Mouse (Mus musculus): ENCODE measurements at regions not wholly inside any gene's neighbourhood (a gene's known extent, or its start where the extent isn't known, plus 50 kb on each side); places are given as distances from the start of the nearest gene placed in this dataset.

DNA sequence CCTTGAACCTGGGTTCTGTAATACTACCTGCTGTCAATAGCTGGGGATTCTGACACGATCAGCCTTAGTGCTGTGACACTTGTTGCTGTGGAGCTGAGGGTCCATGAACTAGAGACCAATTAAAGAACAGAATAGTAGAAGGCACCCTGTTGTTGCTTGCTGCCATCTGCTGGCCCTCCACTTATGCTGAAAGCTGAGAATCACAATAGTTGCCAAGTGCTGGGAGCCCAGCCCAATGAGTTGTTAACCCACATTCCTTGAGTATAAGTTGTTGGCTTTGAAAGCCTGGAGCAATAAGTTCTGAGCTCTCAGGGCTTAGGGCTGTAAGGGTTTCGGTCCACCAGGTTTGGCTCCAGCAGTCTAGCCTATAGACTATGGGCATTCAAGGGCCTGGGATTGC is 267.7 kb downstream of the Dhx35 start:
- Histone ChIP-seq H3K27me3 (ENCODE audit: control insufficient read depth, insufficient read depth, low read length, poor library complexity, severe bottlenecking) (no peaks in the 10 kb centered on the region), H3K9me3 (replicated peaks; ENCODE audit: control insufficient read depth, insufficient read depth, low read length, poor library complexity, severe bottlenecking) (no peaks in the 10 kb centered on the region), H3K4me1 (ENCODE audit: control insufficient read depth, insufficient read depth, low read length) (no peaks in the 10 kb centered on the region), H3K4me3 (ENCODE audit: low read depth, low read length) (no peak overlapping the region), H3K9ac (ENCODE audit: low read depth, poor library complexity, severe bottlenecking) (no peak overlapping the region), H3K36me3 (ENCODE audit: control insufficient read depth, insufficient read depth, low read length, poor library complexity, severe bottlenecking) (no peaks in the 10 kb centered on the region), H3K27ac (ENCODE audit: insufficient read depth, low read length) (no peak overlapping the region)
- TF ChIP-seq POLR2A (IDR thresholded peaks at IDR 0.05; ENCODE audit: insufficient read depth, low read length) (no peak), CTCF (IDR thresholded peaks at IDR 0.05; ENCODE audit: low read depth, low read length) (no peak), EP300 (IDR thresholded peaks at IDR 0.05; ENCODE audit: insufficient read depth, low read depth, low read length) (no peak)

DNA sequence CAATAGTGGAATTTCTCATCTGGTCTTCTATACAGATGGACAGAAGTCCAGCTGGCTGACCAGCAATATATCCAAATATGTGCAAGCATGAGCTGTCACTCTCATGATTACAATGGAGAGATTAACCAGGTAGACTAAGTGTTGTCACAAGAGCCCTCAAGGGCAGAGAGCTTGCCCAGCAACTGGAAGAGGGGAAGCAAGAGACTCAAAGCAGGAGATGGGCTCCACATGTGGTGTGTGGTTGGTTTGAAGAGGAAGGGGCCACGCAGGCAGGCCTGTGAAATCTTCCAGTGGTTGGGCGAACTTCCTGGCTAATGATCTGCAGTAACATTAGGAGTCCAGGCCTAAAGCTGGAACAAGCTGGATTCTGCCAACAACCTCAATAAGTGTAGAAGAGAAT is 268.1 kb downstream of the Dhx35 start:
- H3K27ac ChIP-seq (ENCODE audit: insufficient read depth, low read length), result no peak overlapping the region
- H3K9ac ChIP-seq (ENCODE audit: low read depth, poor library complexity, severe bottlenecking), result no peak overlapping the region
- no peaks in the 10 kb centered on the region for H3K4me1 ChIP-seq (ENCODE audit: control insufficient read depth, insufficient read depth, low read length)
- no peaks in the 10 kb centered on the region for H3K9me3 ChIP-seq (replicated peaks; ENCODE audit: control insufficient read depth, insufficient read depth, low read length, poor library complexity, severe bottlenecking)
- no peaks in the 10 kb centered on the region for H3K27me3 ChIP-seq (ENCODE audit: control insufficient read depth, insufficient read depth, low read length, poor library complexity, severe bottlenecking)
- no peak overlapping the region for H3K4me3 ChIP-seq (ENCODE audit: low read depth, low read length)
- H3K36me3 ChIP-seq (ENCODE audit: control insufficient read depth, insufficient read depth, low read length, poor library complexity, severe bottlenecking), result no peaks in the 10 kb centered on the region
- TF ChIP-seq EP300 (IDR thresholded peaks at IDR 0.05; ENCODE audit: insufficient read depth, low read depth, low read length) (no peak), POLR2A (IDR thresholded peaks at IDR 0.05; ENCODE audit: insufficient read depth, low read length) (no peak), CTCF (IDR thresholded peaks at IDR 0.05; ENCODE audit: low read depth, low read length) (no peak)

DNA sequence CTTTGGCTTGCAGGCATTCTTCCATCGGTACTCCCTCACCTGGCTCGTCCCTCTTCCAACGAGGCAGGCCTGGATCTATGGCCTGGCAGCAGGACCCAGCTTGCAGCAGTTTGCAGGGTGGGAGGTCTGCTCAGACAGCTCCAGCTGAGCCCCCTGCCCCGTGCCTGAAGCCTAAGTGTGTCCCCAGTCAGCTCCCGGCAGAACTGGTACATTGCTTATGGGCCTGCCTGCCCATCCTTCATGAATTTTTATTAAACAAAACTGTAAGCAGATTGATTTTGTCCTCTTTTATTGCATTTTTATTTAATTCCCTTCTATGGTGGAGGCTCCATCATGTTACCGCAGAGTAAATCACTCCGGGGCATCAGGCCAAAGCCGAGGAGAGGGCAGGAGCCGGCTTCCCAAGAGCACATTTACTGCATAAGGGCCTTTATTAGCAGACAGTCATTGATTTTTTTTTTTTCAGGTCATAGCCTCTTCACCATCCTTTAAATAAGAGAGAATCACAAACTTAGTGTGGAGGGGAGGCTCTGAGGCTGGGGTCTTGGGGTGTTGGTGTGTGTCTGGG is 269.9 kb downstream of the Dhx35 start:
- H3K36me3 ChIP-seq (ENCODE audit: control insufficient read depth, insufficient read depth, low read length, poor library complexity, severe bottlenecking), result no peaks in the 10 kb centered on the region
- H3K4me1 ChIP-seq (ENCODE audit: control insufficient read depth, insufficient read depth, low read length), result peaks cover 2% of the 10 kb centered on the region
- no peak overlapping the region for H3K27ac ChIP-seq (ENCODE audit: insufficient read depth, low read length)
- no peak for TF ChIP-seq CTCF (IDR thresholded peaks at IDR 0.05; ENCODE audit: low read depth, low read length)
- no peak for TF ChIP-seq POLR2A (IDR thresholded peaks at IDR 0.05; ENCODE audit: insufficient read depth, low read length)
- no peak for TF ChIP-seq EP300 (IDR thresholded peaks at IDR 0.05; ENCODE audit: insufficient read depth, low read depth, low read length)
- no peaks in the 10 kb centered on the region for H3K27me3 ChIP-seq (ENCODE audit: control insufficient read depth, insufficient read depth, low read length, poor library complexity, severe bottlenecking)
- no peak overlapping the region for H3K9ac ChIP-seq (ENCODE audit: low read depth, poor library complexity, severe bottlenecking)
- H3K4me3 ChIP-seq (ENCODE audit: low read depth, low read length), result no peak overlapping the region
- H3K9me3 ChIP-seq (replicated peaks; ENCODE audit: control insufficient read depth, insufficient read depth, low read length, poor library complexity, severe bottlenecking), result no peaks in the 10 kb centered on the region

DNA sequence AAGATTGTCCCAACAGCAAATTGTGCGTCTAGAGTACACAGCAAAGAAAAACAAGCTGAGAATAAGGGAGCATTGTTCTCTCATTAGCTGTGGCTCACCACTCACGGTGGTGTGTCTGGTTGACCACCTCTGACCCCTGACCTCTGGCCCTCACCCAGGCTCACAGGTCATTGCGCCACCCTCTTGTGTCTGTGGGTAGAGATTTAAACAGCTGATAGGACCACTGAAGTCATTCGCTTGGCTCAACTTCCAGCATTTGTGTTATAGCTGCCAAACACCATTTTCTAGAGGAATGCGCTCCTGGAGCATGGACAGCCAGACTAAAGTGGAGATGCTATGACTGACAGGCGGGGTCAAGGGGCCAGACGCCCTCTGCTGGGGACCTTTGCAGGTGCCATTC is 272.9 kb downstream of the Dhx35 start:
- H3K9me3 ChIP-seq (replicated peaks; ENCODE audit: control insufficient read depth, insufficient read depth, low read length, poor library complexity, severe bottlenecking), result no peaks in the 10 kb centered on the region
- peaks cover 3% of the 10 kb centered on the region; the same call in 1 of the 2 replicates for H3K27me3 ChIP-seq (ENCODE audit: control insufficient read depth, insufficient read depth, low read length, poor library complexity, severe bottlenecking)
- no peaks in the 10 kb centered on the region for H3K36me3 ChIP-seq (ENCODE audit: control insufficient read depth, insufficient read depth, low read length, poor library complexity, severe bottlenecking)
- H3K4me1 ChIP-seq (ENCODE audit: control insufficient read depth, insufficient read depth, low read length), result peaks cover 2% of the 10 kb centered on the region
- no peak overlapping the region for H3K4me3 ChIP-seq (ENCODE audit: low read depth, low read length)
- H3K9ac ChIP-seq (ENCODE audit: low read depth, poor library complexity, severe bottlenecking), result no peak overlapping the region
- H3K27ac ChIP-seq (ENCODE audit: insufficient read depth, low read length), result no peak overlapping the region
- TF ChIP-seq POLR2A (IDR thresholded peaks at IDR 0.05; ENCODE audit: insufficient read depth, low read length) (no peak), CTCF (IDR thresholded peaks at IDR 0.05; ENCODE audit: low read depth, low read length) (peak; percentile 23)

GRCm38 (mm10) chr2:159068303-159069020 is 273.9 kb downstream of the Dhx35 start:
- Histone ChIP-seq H3K9ac (ENCODE audit: low read depth, poor library complexity, severe bottlenecking) (no peak overlapping the region), H3K27me3 (ENCODE audit: control insufficient read depth, insufficient read depth, low read length, poor library complexity, severe bottlenecking) (peaks cover 3% of the 10 kb centered on the region; the same call in 1 of the 2 replicates), H3K4me3 (ENCODE audit: low read depth, low read length) (no peak overlapping the region), H3K9me3 (replicated peaks; ENCODE audit: control insufficient read depth, insufficient read depth, low read length, poor library complexity, severe bottlenecking) (no peaks in the 10 kb centered on the region), H3K27ac (ENCODE audit: insufficient read depth, low read length) (no peak overlapping the region), H3K4me1 (ENCODE audit: control insufficient read depth, insufficient read depth, low read length) (peaks cover 2% of the 10 kb centered on the region), H3K36me3 (ENCODE audit: control insufficient read depth, insufficient read depth, low read length, poor library complexity, severe bottlenecking) (no peaks in the 10 kb centered on the region)
- TF ChIP-seq EP300 (IDR thresholded peaks at IDR 0.05; ENCODE audit: insufficient read depth, low read depth, low read length) (no peak), POLR2A (IDR thresholded peaks at IDR 0.05; ENCODE audit: insufficient read depth, low read length) (no peak), CTCF (IDR thresholded peaks at IDR 0.05; ENCODE audit: low read depth, low read length) (no peak)

GRCm38 (mm10) chr2:159069180-159069579 is 274.6 kb downstream of the Dhx35 start:
- H3K9ac ChIP-seq (ENCODE audit: low read depth, poor library complexity, severe bottlenecking), result no peak overlapping the region
- no peaks in the 10 kb centered on the region for H3K36me3 ChIP-seq (ENCODE audit: control insufficient read depth, insufficient read depth, low read length, poor library complexity, severe bottlenecking)
- no peak overlapping the region for H3K4me3 ChIP-seq (ENCODE audit: low read depth, low read length)
- H3K27ac ChIP-seq (ENCODE audit: insufficient read depth, low read length), result no peak overlapping the region
- H3K4me1 ChIP-seq (ENCODE audit: control insufficient read depth, insufficient read depth, low read length), result peaks cover 2% of the 10 kb centered on the region
- H3K27me3 ChIP-seq (ENCODE audit: control insufficient read depth, insufficient read depth, low read length, poor library complexity, severe bottlenecking), result peaks cover 3% of the 10 kb centered on the region; the same call in 1 of the 2 replicates
- TF ChIP-seq POLR2A (IDR thresholded peaks at IDR 0.05; ENCODE audit: insufficient read depth, low read length), result no peak
- no peak for TF ChIP-seq EP300 (IDR thresholded peaks at IDR 0.05; ENCODE audit: insufficient read depth, low read depth, low read length)
- TF ChIP-seq CTCF (IDR thresholded peaks at IDR 0.05; ENCODE audit: low read depth, low read length), result no peak
- no peaks in the 10 kb centered on the region for H3K9me3 ChIP-seq (replicated peaks; ENCODE audit: control insufficient read depth, insufficient read depth, low read length, poor library complexity, severe bottlenecking)

All from ES-Bruce4 (cell line).